Mouse (Mus musculus) cerebellum, postnatal 4 days (tissue): ENCODE results near the gene Zfp973.
"Not testable (repeated sequence)": the region's sequence is repeated elsewhere in the genome, so short reads cannot be mapped to it uniquely, and the experiment has no call there.

Source experiments
- DNase-seq, 2 experiments: peaks; one replicate each; pipeline ENCODE4 v3.0.0; 2022; ENCODE audit warnings: low spot score in 2 of 2, mixed read lengths in 1 of 2

The Zfp973 gene

DNA sequence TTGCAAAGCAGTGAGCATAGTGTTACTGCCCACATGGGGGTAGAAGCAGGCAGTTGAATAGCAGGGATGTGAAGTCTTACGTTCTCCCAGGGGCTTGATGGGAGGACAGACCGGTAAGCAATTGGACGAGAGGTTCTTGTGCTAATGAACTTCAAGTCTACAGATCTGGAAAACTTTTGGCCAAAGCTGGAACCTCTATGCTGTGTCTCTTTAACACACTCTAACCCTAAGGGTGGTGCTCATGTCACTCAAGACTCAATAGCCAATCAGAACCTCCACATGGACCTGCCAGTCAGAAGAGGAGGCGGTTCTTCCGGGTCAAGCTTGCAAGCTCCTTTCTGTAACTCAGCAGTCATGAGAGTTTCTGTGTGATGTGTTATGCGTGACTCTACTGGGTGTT, at the start of gene Zfp973:
TSS of gene Zfp973 (plus strand) at position 301 of the 400 bp plus-strand sequence.
- not testable (repeated sequence) for DNase-seq

DNA sequence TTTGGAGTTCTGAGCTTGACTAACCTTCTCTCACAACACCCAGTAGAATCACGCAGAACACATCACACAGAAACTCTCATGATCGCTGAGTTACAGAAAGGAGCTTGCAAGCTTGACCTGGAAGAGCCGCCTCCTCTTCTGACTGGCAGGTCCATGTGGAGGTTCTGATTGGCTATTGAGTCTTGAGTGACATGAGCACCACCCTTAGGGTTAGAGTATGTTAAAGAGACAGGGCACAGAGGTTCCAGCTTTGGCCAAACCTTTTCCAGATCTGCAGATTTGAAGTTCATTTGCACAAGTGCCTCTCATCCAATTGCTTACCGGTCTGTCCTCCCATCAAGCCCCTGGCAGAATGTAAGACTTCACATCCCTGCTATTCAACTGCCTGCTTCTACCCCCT, 34.1 kb upstream of the Zfp973 start, which contains the start of gene Gm14308:
TSS of gene Gm14308 (minus strand) at position 101 of the 400 bp plus-strand sequence.
- not testable (repeated sequence) for DNase-seq

DNA sequence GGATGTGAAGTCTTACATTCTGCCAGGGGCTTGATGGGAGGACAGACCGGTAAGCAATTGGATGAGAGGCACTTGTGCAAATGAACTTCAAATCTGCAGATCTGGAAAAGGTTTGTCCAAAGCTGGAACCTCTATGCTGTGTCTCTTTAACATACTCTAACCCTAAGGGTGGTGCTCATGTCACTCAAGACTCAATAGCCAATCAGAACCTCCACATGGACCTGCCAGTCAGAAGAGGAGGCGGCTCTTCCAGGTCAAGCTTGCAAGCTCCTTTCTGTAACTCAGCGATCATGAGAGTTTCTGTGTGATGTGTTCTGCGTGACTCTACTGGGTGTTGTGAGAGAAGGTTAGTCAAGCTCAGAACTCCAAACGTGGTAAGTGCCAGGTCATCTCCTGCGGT, 37.7 kb downstream of the Zfp973 start, which contains the start of gene Gm14305:
TSS of gene Gm14305 (plus strand) at position 278 of the 400 bp plus-strand sequence.
- not testable (repeated sequence) for DNase-seq
